ENCODE assay signal across 9 mouse cellular contexts in the genomic region with DNA sequence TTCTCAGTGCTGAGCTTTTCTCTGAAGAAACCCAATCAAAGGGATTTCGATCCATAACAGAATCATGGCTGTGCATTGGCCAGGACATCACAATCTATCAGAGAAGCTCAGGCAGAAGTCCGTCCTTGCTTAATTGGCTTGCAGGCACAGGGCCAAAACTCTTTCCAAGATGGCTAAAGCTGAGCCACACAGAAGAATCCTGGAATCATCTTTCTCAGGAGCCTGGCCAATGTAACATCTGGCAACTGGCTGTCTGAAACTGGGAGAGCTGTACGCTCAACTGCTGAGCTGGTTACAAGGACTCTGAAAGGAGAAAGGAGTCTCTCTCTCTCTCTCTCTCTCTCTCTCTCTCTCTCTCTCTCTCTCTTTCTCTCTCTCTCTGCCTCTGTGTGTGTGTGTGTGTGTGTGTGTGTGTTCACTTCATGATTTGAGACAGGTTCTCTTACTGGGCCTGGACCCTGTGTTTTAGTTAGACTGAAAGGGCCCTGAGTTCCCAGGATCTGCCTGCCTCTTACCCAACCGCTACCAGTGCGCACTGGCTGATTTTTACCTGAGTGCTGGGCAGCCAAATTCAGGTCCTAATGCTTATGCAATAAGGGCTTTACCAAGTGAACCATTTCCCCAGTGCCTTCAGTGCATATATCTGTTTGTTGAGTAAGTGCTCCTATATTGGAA.
DNase-seq lines count a peak whose midpoint lies in the region; ATAC-seq and TF ChIP-seq lines count a peak whose summit lies in the region.
"Had no signal": no experiment of that assay in that cellular context is flagged by ENCODE, and none has a peak within 500 bp of the region (broad histone marks: within the 10 kb centered on the region; RNA-seq: fewer than 3 reads in every experiment).

No protein-coding gene starts in this region.

- H3K9me3 ChIP-seq in lung, embryonic 14.5 days (ENCODE audit: low read depth, low read length) = no peaks in the 10 kb centered on the region
- H3K9me3 ChIP-seq: embryonic facial prominence, embryonic 15.5 days had no signal

- H3K27ac ChIP-seq in gastrocnemius, adult 2 months = no peak overlapping the region; the same call in 1 of the 2 replicates
- peak overlapping the region; percentile 42; the same call in 1 of the 2 replicates for H3K27ac ChIP-seq in lung, embryonic 14.5 days (ENCODE audit: low read depth)
- H3K27ac ChIP-seq: embryonic facial prominence, embryonic 15.5 days had no signal

- no peak for DNase-seq in frontal cortex, postnatal 10 days (ENCODE audit: low spot score in 2 of 2)
- DNase-seq in 3T3-L1 (ENCODE audit: low read depth, low spot score) = peak; percentile 8
- DNase-seq in gastrocnemius, adult 2 months = peak; percentile 73
- DNase-seq in lung, embryonic 14.5 days = peak; percentile 93
- no peak for DNase-seq in T-cell, adult 2 months (ENCODE audit: low spot score)
- DNase-seq in right cerebral cortex, adult 2 months (ENCODE audit: low spot score in 2 of 2) = no peak

- H3K27me3 ChIP-seq in lung, embryonic 14.5 days (ENCODE audit: insufficient read depth, low read length) = no peaks in the 10 kb centered on the region
- H3K27me3 ChIP-seq: embryonic facial prominence, embryonic 15.5 days had no signal

- no peaks in the 10 kb centered on the region for H3K4me1 ChIP-seq in lung, embryonic 14.5 days (ENCODE audit: insufficient read depth)

- H3K4me2 ChIP-seq in lung, embryonic 14.5 days = no peak overlapping the region
- H3K4me2 ChIP-seq: embryonic facial prominence, embryonic 15.5 days had no signal

- H3K4me3 ChIP-seq in gastrocnemius, adult 2 months = no peak overlapping the region
- no peak overlapping the region for H3K4me3 ChIP-seq in lung, embryonic 14.5 days (ENCODE audit: low read depth, low read length)
- H3K4me3 ChIP-seq: embryonic facial prominence, embryonic 15.5 days had no signal

- ATAC-seq in frontal cortex, adult (ENCODE audit: low TSS enrichment) = peak; percentile 65; the same call in 1 of the 2 replicates
- ATAC-seq in lung, embryonic 14.5 days (ENCODE audit: insufficient read depth) = peak; percentile 90
- no peak for ATAC-seq in megakaryocyte, adult 5-6 weeks (ENCODE audit: poor library complexity, severe bottlenecking)

- TF ChIP-seq CTCF in gastrocnemius, adult 2 months (IDR thresholded peaks at IDR 0.05) = no peak
- TF ChIP-seq CTCF in lung, embryonic 14.5 days (IDR thresholded peaks at IDR 0.05; ENCODE audit: low read depth) = no peak

- WGBS in lung, embryonic 14.5 days = 58% methylated on average over 5 of the region's 5 CpGs

- no peak overlapping the region for H3K9ac ChIP-seq in lung, embryonic 14.5 days
- H3K9ac ChIP-seq: embryonic facial prominence, embryonic 15.5 days had no signal

- no peaks in the 10 kb centered on the region for H3K36me3 ChIP-seq in lung, embryonic 14.5 days (ENCODE audit: insufficient read depth)
- H3K36me3 ChIP-seq: embryonic facial prominence, embryonic 15.5 days had no signal

- intact Hi-C loops in gastrocnemius, adult 2 months (cut with DNase I) = no loop called here

Comparison
In these comparisons a context has a peak if more than half of its experiments do, and no peak if none do; other contexts are left out.
1. DNase-seq: peak in 3T3-L1 (single experiment), gastrocnemius, adult 2 months (single experiment) and lung, embryonic 14.5 days (single experiment); none in frontal cortex, postnatal 10 days (0 of 2), T-cell, adult 2 months (single experiment) and right cerebral cortex, adult 2 months (0 of 2).